Mouse (Mus musculus) liver, embryonic 13.5 days (tissue): ENCODE data around the gene Ifngr2. TPM values are rescaled to one million over a fixed set of nuclear protein-coding genes. Genes with fewer than 3 reads are reported as not detected.

ENCODE experiments used
- ATAC-seq: fragments of 200-750 bp; cut with Nextera tagmentation; 2 replicates; pipeline ENCODE4 v1.8.0; 2017; ENCODE audit warnings: low read depth, mild to moderate bottlenecking, moderate number of reproducible peaks, moderate library complexity
- DNase-seq: peaks from one replicate; pipeline ENCODE4 v3.0.0; 2022
- H3K27ac ChIP-seq: fragments of 300-500 bp; sonication (generic); 2 replicates; pipeline ENCODE4 v1.5.1; 2015; ENCODE audit warnings: moderate library complexity, mild to moderate bottlenecking, inconsistent platforms
- H3K27me3 ChIP-seq: fragments of 300-500 bp; sonication (generic); 2 replicates; pipeline ENCODE4 v1.6.1; 2015; ENCODE audit warnings: mild to moderate bottlenecking, inconsistent platforms
- H3K36me3 ChIP-seq: fragments of 300-500 bp; sonication (generic); 2 replicates; pipeline ENCODE4 v1.6.1; 2015; ENCODE audit warnings: mild to moderate bottlenecking, inconsistent platforms
- H3K4me1 ChIP-seq: fragments of 300-500 bp; sonication (generic); replicated peaks from 2 replicates; pipeline ENCODE4 v1.6.1; 2015; ENCODE audit warnings: inconsistent platforms
- H3K4me2 ChIP-seq: fragments of 300-500 bp; sonication (generic); 2 replicates; pipeline ENCODE4 v1.6.1; 2015; ENCODE audit warnings: inconsistent platforms, mild to moderate bottlenecking, moderate library complexity
- H3K4me3 ChIP-seq: fragments of 300-500 bp; sonication (generic); replicated peaks from 2 replicates; pipeline ENCODE4 v1.5.1; 2015; ENCODE audit warnings: mild to moderate bottlenecking, inconsistent platforms
- H3K9ac ChIP-seq: fragments of 300-500 bp; sonication (generic); 2 replicates; pipeline ENCODE4 v1.6.1; 2015; ENCODE audit warnings: mild to moderate bottlenecking, inconsistent platforms
- H3K9me3 ChIP-seq: fragments of 300-500 bp; sonication (generic); replicated peaks from 2 replicates; pipeline ENCODE4 v1.6.1; 2016; ENCODE audit warnings: inconsistent platforms
- whole genome bisulfite sequencing: fragments of 180-500 bp; shearing (Covaris S2); methylation state at CpG from one replicate; pipeline ENCODE4 v1.1.7; 2015; ENCODE audit not compliant: insufficient replicate concordance; 5-methylcytosine and 5-hydroxymethylcytosine counted together
- polyA plus RNA-seq: library from polyadenylated mRNA; unstranded; fragments of >200 nt; fragmentation: Nextera tagmentation; extraction: Ambion mirVana; gene quantifications from 2 replicates; pipeline ENCODE4 v1.2.1, GENCODE M21; 2015

Gene Ifngr2
- polyA plus RNA-seq, result 15.4 and 18.1 TPM in 2 replicates

GRCm38 (mm10) chr16:91546836-91547741 lies at the start of gene Ifngr2:
Gene Ifngr2, plus strand, starts transcription at chr16:91547072.
- H3K4me2 ChIP-seq, result peak within 1 kb of the TSS; percentile 100
- peak; percentile 81 for ATAC-seq
- no peaks in the 10 kb centered on the region for H3K9me3 ChIP-seq
- H3K36me3 ChIP-seq, result no peaks in the 10 kb centered on the region
- peak within 1 kb of the TSS; percentile 89 for H3K4me3 ChIP-seq
- peak; percentile 46 for DNase-seq
- peak within 1 kb of the TSS; percentile 95 for H3K27ac ChIP-seq
- H3K27me3 ChIP-seq, result no peaks in the 10 kb centered on the region
- under 1% methylated on average over 62 of the region's 74 CpGs for WGBS
- peak within 1 kb of the TSS; percentile 94 for H3K9ac ChIP-seq
- H3K4me1 ChIP-seq, result peaks cover 93% of the 10 kb centered on the region

GRCm38 (mm10) chr16:91498041-91498440 lies 48.8 kb upstream of the Ifngr2 start:
- no peaks in the 10 kb centered on the region for H3K27me3 ChIP-seq
- no peak overlapping the region for H3K9ac ChIP-seq
- no peak overlapping the region for H3K4me2 ChIP-seq
- peaks cover 91% of the 10 kb centered on the region for H3K36me3 ChIP-seq
- H3K9me3 ChIP-seq, result no peaks in the 10 kb centered on the region
- WGBS, result 90% methylated on average over 7 of the region's 7 CpGs
- DNase-seq (no peak), ATAC-seq (no peak)
- H3K27ac ChIP-seq, result no peak overlapping the region
- no peak overlapping the region for H3K4me3 ChIP-seq
- peaks cover 5% of the 10 kb centered on the region; the same call in 1 of the 2 replicates for H3K4me1 ChIP-seq

- H3K36me3 ChIP-seq, result peaks cover 74% of the 10 kb centered on the region
Observed at GRCm38 (mm10) chr16:91504701-91505100, 42.2 kb upstream of the Ifngr2 start.

GRCm38 (mm10) chr16:91505116-91505601 lies 41.7 kb upstream of the Ifngr2 start:
- Histone ChIP-seq H3K27ac (no peak overlapping the region), H3K9ac (no peak overlapping the region), H3K36me3 (peaks cover 70% of the 10 kb centered on the region), H3K4me1 (peaks cover 15% of the 10 kb centered on the region), H3K4me3 (no peak overlapping the region), H3K9me3 (no peaks in the 10 kb centered on the region), H3K4me2 (no peak overlapping the region), H3K27me3 (no peaks in the 10 kb centered on the region)
- WGBS, result 85% methylated on average over 15 of the region's 15 CpGs
- ATAC-seq (no peak), DNase-seq (no peak)

More at GRCm38 (mm10) chr16:91504701-91505100, 42.2 kb upstream of the Ifngr2 start:
- Histone ChIP-seq H3K27ac (no peak overlapping the region), H3K27me3 (no peaks in the 10 kb centered on the region), H3K9ac (no peak overlapping the region), H3K4me1 (peaks cover 15% of the 10 kb centered on the region), H3K4me3 (no peak overlapping the region), H3K4me2 (no peak overlapping the region), H3K9me3 (no peaks in the 10 kb centered on the region)
- DNase-seq, result no peak
- no peak for ATAC-seq
- 88% methylated on average over 7 of the region's 7 CpGs for WGBS

- Histone ChIP-seq H3K4me3 (no peak overlapping the region), H3K9me3 (no peaks in the 10 kb centered on the region), H3K27me3 (no peaks in the 10 kb centered on the region), H3K36me3 (peaks cover 57% of the 10 kb centered on the region), H3K4me2 (no peak overlapping the region), H3K9ac (no peak overlapping the region), H3K27ac (no peak overlapping the region), H3K4me1 (peaks cover 15% of the 10 kb centered on the region)
- ATAC-seq (no peak), DNase-seq (no peak)
- 91% methylated on average over 12 of the region's 12 CpGs for WGBS
Observed at GRCm38 (mm10) chr16:91506396-91506795, 40.5 kb upstream of the Ifngr2 start.

- WGBS, result 33% methylated on average over 7 of the region's 7 CpGs
- Histone ChIP-seq H3K4me2 (no peak overlapping the region), H3K4me3 (no peak overlapping the region), H3K9ac (no peak overlapping the region), H3K36me3 (peaks cover 5% of the 10 kb centered on the region), H3K27ac (no peak overlapping the region), H3K9me3 (no peaks in the 10 kb centered on the region), H3K4me1 (peaks cover 36% of the 10 kb centered on the region), H3K27me3 (no peaks in the 10 kb centered on the region)
- DNase-seq, result peak; percentile 66
- peak; percentile 45; the same call in 1 of the 2 replicates for ATAC-seq
Observed at GRCm38 (mm10) chr16:91512161-91512787, 34.6 kb upstream of the Ifngr2 start.

GRCm38 (mm10) chr16:91513099-91513498 lies 33.8 kb upstream of the Ifngr2 start:
- Histone ChIP-seq H3K9me3 (no peaks in the 10 kb centered on the region), H3K36me3 (no peaks in the 10 kb centered on the region), H3K27me3 (no peaks in the 10 kb centered on the region), H3K4me2 (no peak overlapping the region), H3K27ac (0 out of 2 replicates have a peak overlapping the region, but pooled peaks have one; percentile 34), H3K4me3 (no peak overlapping the region), H3K4me1 (peaks cover 33% of the 10 kb centered on the region), H3K9ac (no peak overlapping the region)
- DNase-seq (no peak), ATAC-seq (no peak)
- 80% methylated on average over 6 of the region's 6 CpGs for WGBS

GRCm38 (mm10) chr16:91517020-91517419 lies 29.9 kb upstream of the Ifngr2 start:
- Histone ChIP-seq H3K4me1 (peaks cover 27% of the 10 kb centered on the region), H3K4me3 (no peak overlapping the region), H3K9ac (no peak overlapping the region), H3K36me3 (no peaks in the 10 kb centered on the region), H3K9me3 (no peaks in the 10 kb centered on the region), H3K27me3 (peaks cover 9% of the 10 kb centered on the region; the same call in 1 of the 2 replicates), H3K27ac (peak overlapping the region; percentile 68), H3K4me2 (no peak overlapping the region)
- peak; percentile 41 for DNase-seq
- peak; percentile 89 for ATAC-seq
- 21% methylated on average over 7 of the region's 7 CpGs for WGBS

- no peak for DNase-seq
- ATAC-seq, result 0 out of 2 replicates have a peak, but pooled peaks have one; percentile 26
- no peak overlapping the region for H3K9ac ChIP-seq
- WGBS, result 45% methylated on average over 5 of the region's 5 CpGs
- H3K36me3 ChIP-seq, result no peaks in the 10 kb centered on the region
- peak overlapping the region; percentile 24 for H3K27ac ChIP-seq
- H3K4me2 ChIP-seq, result no peak overlapping the region
- H3K4me3 ChIP-seq, result no peak overlapping the region
- peaks cover 22% of the 10 kb centered on the region for H3K27me3 ChIP-seq
- peaks cover 5% of the 10 kb centered on the region for H3K9me3 ChIP-seq
- peaks cover 24% of the 10 kb centered on the region for H3K4me1 ChIP-seq
Observed at GRCm38 (mm10) chr16:91522040-91522439, 24.8 kb upstream of the Ifngr2 start.

GRCm38 (mm10) chr16:91522479-91523309 lies 24.2 kb upstream of the Ifngr2 start:
- WGBS, result 17% methylated on average over 18 of the region's 18 CpGs
- no peak overlapping the region for H3K9ac ChIP-seq
- H3K4me1 ChIP-seq, result peaks cover 24% of the 10 kb centered on the region
- peaks cover 22% of the 10 kb centered on the region for H3K27me3 ChIP-seq
- peaks cover 5% of the 10 kb centered on the region for H3K9me3 ChIP-seq
- H3K36me3 ChIP-seq, result no peaks in the 10 kb centered on the region
- DNase-seq, result no peak
- no peak overlapping the region for H3K4me3 ChIP-seq
- peak; percentile 68 for ATAC-seq
- H3K4me2 ChIP-seq, result no peak overlapping the region
- H3K27ac ChIP-seq, result peak overlapping the region; percentile 24
